Mouse (Mus musculus) stomach, embryonic 14.5 days (tissue): ENCODE measurements at regions not wholly inside any gene's neighbourhood (a gene's known extent, or its start where the extent isn't known, plus 50 kb on each side); places are given as distances from the start of the nearest gene placed in this dataset.

Experiments
- ATAC-seq: fragments of 200-750 bp; cut with Nextera tagmentation; 2 replicates; pipeline ENCODE4 v1.8.0; 2017; ENCODE audit warnings: low read depth, moderate TSS enrichment; ENCODE audit not compliant: insufficient number of reproducible peaks, insufficient read depth, low FRiP score
- H3K27ac ChIP-seq: fragments of 300-500 bp; sonication (generic); 2 replicates; pipeline ENCODE4 v1.5.1; 2014; ENCODE audit warnings: mild to moderate bottlenecking, low read length, moderate library complexity, mixed read lengths
- H3K27me3 ChIP-seq: fragments of 300-500 bp; sonication (generic); 2 replicates; pipeline ENCODE4 v1.6.1; 2014; ENCODE audit warnings: low read length, control low read depth, mixed read lengths; ENCODE audit not compliant: control insufficient read depth, insufficient read depth
- H3K36me3 ChIP-seq: fragments of 300-500 bp; sonication (generic); 2 replicates; pipeline ENCODE4 v1.6.1; 2014; ENCODE audit warnings: mild to moderate bottlenecking, control low read depth, low read length, moderate library complexity, mixed read lengths; ENCODE audit not compliant: control insufficient read depth, insufficient read depth
- H3K4me1 ChIP-seq: fragments of 300-500 bp; sonication (generic); 2 replicates; pipeline ENCODE4 v1.6.1; 2014; ENCODE audit warnings: low read length, control low read depth, mixed read lengths; ENCODE audit not compliant: control insufficient read depth, insufficient read depth
- H3K4me2 ChIP-seq: fragments of 300-500 bp; sonication (generic); replicated peaks from 2 replicates; pipeline ENCODE4 v1.6.1; 2014; ENCODE audit warnings: low read depth, low read length, control low read depth
- H3K4me3 ChIP-seq: fragments of 300-500 bp; sonication (generic); 2 replicates; pipeline ENCODE4 v1.5.1; 2014; ENCODE audit warnings: low read depth, low read length, control low read depth
- H3K9ac ChIP-seq: fragments of 300-500 bp; sonication (generic); replicated peaks from 2 replicates; pipeline ENCODE4 v1.6.1; 2014; ENCODE audit warnings: low read depth, mild to moderate bottlenecking, control low read depth, low read length, moderate library complexity, mixed read lengths
- H3K9me3 ChIP-seq: fragments of 300-500 bp; sonication (generic); 2 replicates; pipeline ENCODE4 v1.6.1; 2016; ENCODE audit warnings: low read depth, low read length, control low read depth; ENCODE audit not compliant: control insufficient read depth
- WGBS: fragments of 180-500 bp; shearing (Covaris S2); extraction: QIAGEN DNeasy Blood & Tissue Kit; methylation state at CpG from one replicate; pipeline ENCODE4 v1.1.7; 2014; 5-methylcytosine and 5-hydroxymethylcytosine counted together

GRCm38 (mm10) chr16:95929700-95930435 lies 60.9 kb downstream of the Psmg1 start:
- Histone ChIP-seq H3K4me1 (peaks cover 13% of the 10 kb centered on the region; the same call in 1 of the 2 replicates), H3K4me2 (no peak overlapping the region), H3K9ac (no peak overlapping the region), H3K4me3 (no peak overlapping the region), H3K9me3 (no peaks in the 10 kb centered on the region), H3K36me3 (no peaks in the 10 kb centered on the region), H3K27ac (peak overlapping the region; percentile 73), H3K27me3 (no peaks in the 10 kb centered on the region)
- 65% methylated on average over 14 of the region's 14 CpGs for WGBS
- no peak for ATAC-seq

DNA sequence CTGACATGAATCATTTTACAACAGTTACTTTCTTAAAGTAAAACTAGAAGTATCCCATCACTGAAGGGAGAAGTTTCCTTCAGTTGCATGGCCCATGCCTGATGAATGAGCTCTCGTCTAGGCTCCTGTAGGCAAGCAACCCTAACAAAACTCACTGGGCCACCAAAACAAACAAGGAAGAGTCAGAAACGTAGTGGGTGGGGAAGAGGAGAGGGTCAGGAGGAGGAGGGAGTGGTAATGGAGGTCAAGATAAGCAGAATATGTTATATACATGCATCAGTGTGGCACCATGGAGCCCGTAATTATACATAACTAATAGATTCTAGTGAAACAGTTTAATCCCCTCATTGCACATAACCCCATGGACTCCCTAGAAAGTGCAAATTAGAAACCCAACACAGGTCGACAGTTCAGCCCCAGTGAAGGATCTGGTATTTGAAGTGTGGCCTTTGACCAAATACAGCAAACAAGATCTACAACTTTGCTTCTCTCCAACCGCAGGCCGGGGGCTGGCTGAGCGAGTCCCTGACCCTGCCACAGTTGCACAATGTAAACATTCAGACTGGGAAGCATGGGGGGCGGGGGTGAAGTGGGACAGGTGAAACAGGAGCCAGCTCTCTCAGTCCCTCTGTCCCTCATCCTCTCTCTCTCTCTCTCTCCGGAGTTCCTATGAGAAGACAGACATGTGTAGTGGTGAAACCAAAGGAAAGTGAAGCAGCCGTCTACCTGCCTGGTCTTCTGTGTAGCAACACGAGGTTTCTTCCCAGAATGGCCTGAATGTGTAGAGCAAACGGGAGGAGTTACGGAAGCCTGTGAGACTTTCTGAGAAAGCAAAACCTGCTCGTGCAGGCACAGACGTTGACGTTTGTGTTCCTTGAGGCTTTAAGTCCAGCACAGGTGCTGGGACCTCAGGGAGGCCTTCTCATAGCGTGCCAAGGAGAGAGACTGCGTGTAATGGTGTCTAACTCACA lies 62.2 kb downstream of the Psmg1 start:
- H3K4me3 ChIP-seq, result no peak overlapping the region
- H3K4me2 ChIP-seq, result no peak overlapping the region
- peak; percentile 85 for ATAC-seq
- H3K27me3 ChIP-seq, result no peaks in the 10 kb centered on the region
- 42% methylated on average over 18 of the region's 18 CpGs for whole genome bisulfite sequencing
- H3K4me1 ChIP-seq, result peaks cover 17% of the 10 kb centered on the region; the same call in 1 of the 2 replicates
- H3K36me3 ChIP-seq, result no peaks in the 10 kb centered on the region
- H3K9me3 ChIP-seq, result no peaks in the 10 kb centered on the region
- H3K27ac ChIP-seq, result peak overlapping the region; percentile 73
- no peak overlapping the region for H3K9ac ChIP-seq

- 52% methylated on average over 6 of the region's 6 CpGs for WGBS
- Histone ChIP-seq H3K9me3 (no peaks in the 10 kb centered on the region), H3K4me3 (no peak overlapping the region), H3K27ac (no peak overlapping the region), H3K4me1 (peaks cover 17% of the 10 kb centered on the region; the same call in 1 of the 2 replicates), H3K36me3 (no peaks in the 10 kb centered on the region), H3K9ac (no peak overlapping the region), H3K4me2 (no peak overlapping the region), H3K27me3 (no peaks in the 10 kb centered on the region)
- ATAC-seq, result no peak
Observed at GRCm38 (mm10) chr16:95926558-95926957, 64.2 kb downstream of the Psmg1 start.

- no peak overlapping the region for H3K4me2 ChIP-seq
- WGBS, result 51% methylated on average over 8 of the region's 8 CpGs
- no peak overlapping the region for H3K27ac ChIP-seq
Observed at GRCm38 (mm10) chr16:95924716-95925115, 66.0 kb downstream of the Psmg1 start.

DNA sequence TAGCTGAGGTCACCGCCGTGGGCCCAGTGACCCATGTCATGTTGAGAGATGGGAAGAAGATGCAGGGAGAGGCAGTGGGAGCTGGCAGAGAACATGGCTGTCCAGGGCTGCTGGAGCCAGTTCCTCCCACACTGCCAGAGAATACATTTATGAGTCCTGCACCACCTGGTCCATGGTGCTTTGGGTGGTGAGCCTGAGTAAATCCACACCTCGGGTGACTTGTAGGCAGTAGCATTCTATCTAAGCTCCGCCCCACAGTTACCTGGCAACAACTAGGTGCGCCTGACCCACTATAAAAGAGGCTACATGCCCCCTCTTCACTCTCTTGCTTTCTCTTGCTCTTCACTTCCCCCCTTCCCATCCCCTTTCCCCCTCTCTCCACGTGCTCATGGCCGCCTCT lies 66.8 kb downstream of the Psmg1 start:
- Histone ChIP-seq H3K9ac (no peak overlapping the region), H3K4me2 (no peak overlapping the region), H3K27ac (no peak overlapping the region), H3K4me3 (no peak overlapping the region), H3K27me3 (no peaks in the 10 kb centered on the region), H3K36me3 (no peaks in the 10 kb centered on the region), H3K4me1 (peaks cover 5% of the 10 kb centered on the region; the same call in 1 of the 2 replicates), H3K9me3 (no peaks in the 10 kb centered on the region)
- WGBS, result 78% methylated on average over 7 of the region's 7 CpGs
- ATAC-seq, result no peak

More at GRCm38 (mm10) chr16:95924716-95925115, 66.0 kb downstream of the Psmg1 start:
- Histone ChIP-seq H3K9ac (no peak overlapping the region), H3K27me3 (no peaks in the 10 kb centered on the region), H3K4me3 (no peak overlapping the region), H3K4me1 (peaks cover 12% of the 10 kb centered on the region; the same call in 1 of the 2 replicates), H3K9me3 (no peaks in the 10 kb centered on the region), H3K36me3 (no peaks in the 10 kb centered on the region)
- ATAC-seq, result no peak

DNA sequence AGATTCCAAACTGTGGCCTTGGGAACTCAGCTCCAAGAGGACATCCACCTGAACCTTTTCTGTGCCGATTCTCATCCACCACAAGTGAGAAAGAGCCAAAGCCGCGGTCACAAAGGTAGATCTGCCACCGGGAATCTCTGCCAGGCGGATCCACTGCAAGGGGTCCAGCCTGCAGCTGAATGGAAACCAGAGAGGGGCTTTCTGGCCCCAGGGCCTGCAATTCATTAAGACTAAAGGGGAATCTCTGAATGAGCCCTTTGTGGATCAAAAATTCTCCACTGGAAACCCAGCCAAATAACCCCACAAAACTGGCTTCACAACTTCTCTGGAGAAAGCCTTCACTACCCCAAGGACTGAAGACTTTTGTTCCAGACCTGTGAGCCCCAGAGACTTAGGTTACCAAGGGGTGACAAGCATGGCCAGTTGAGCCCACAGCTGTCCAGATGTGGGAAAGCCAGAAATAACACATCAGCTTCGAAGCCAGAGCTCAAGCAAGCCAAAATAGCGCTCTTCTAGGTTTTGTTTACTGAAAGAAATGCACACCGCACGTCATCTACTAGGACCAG lies 68.3 kb downstream of the Psmg1 start:
- Histone ChIP-seq H3K9me3 (no peaks in the 10 kb centered on the region), H3K4me1 (peaks cover 4% of the 10 kb centered on the region; the same call in 1 of the 2 replicates), H3K36me3 (no peaks in the 10 kb centered on the region), H3K27ac (no peak overlapping the region), H3K4me3 (no peak overlapping the region), H3K27me3 (no peaks in the 10 kb centered on the region), H3K4me2 (no peak overlapping the region), H3K9ac (no peak overlapping the region)
- WGBS, result 83% methylated on average over 9 of the region's 9 CpGs
- ATAC-seq, result no peak

DNA sequence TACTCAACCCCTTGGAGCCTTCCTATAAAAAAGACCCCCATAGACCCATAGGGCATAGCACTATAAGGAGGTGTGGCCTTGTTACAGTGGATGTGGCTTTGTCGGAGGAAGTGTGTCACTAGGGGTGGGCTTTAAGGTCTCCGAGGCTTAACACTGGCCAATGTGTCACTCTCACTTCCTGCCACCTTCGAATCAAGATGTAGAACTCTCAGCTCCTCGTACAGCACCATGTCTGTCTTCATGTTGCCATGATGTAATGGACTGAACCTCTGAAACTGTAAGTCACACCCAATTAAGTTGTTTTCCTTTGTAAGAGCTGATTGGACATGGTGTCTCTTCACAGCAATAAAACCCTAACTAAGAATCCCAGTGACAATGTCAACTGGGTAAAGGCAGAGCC lies 69.6 kb downstream of the Psmg1 start:
- H3K9me3 ChIP-seq, result no peaks in the 10 kb centered on the region
- no peak overlapping the region for H3K4me3 ChIP-seq
- WGBS, result 84% methylated on average over 4 of the region's 4 CpGs
- ATAC-seq, result no peak
- H3K9ac ChIP-seq, result no peak overlapping the region
- peaks cover 4% of the 10 kb centered on the region; the same call in 1 of the 2 replicates for H3K4me1 ChIP-seq
- H3K4me2 ChIP-seq, result no peak overlapping the region
- H3K27me3 ChIP-seq, result no peaks in the 10 kb centered on the region
- H3K36me3 ChIP-seq, result no peaks in the 10 kb centered on the region
- H3K27ac ChIP-seq, result no peak overlapping the region

GRCm38 (mm10) chr16:95918651-95919425 lies 71.9 kb downstream of the Psmg1 start:
- H3K27ac ChIP-seq, result no peak overlapping the region
- H3K4me3 ChIP-seq, result no peak overlapping the region
- ATAC-seq, result no peak
- H3K4me2 ChIP-seq, result no peak overlapping the region
- 94% methylated on average over 16 of the region's 16 CpGs for WGBS
- no peaks in the 10 kb centered on the region for H3K36me3 ChIP-seq
- H3K9me3 ChIP-seq, result no peaks in the 10 kb centered on the region
- H3K9ac ChIP-seq, result no peak overlapping the region
- H3K4me1 ChIP-seq, result no peaks in the 10 kb centered on the region
- no peaks in the 10 kb centered on the region for H3K27me3 ChIP-seq
